Mouse (Mus musculus) midbrain, embryonic 10.5 days (tissue): ENCODE results near the gene Rapgef1. TPM values are rescaled to one million over a fixed set of nuclear protein-coding genes. Genes with fewer than 3 reads are reported as not detected.

ENCODE experiments used
- DNase-seq: peaks from one replicate; pipeline ENCODE4 v3.0.0-alpha.2; 2017; ENCODE audit warnings: low spot score
- H3K27ac ChIP-seq: fragments of 300-500 bp; sonication (generic); replicated peaks from 2 replicates; pipeline ENCODE4 v1.5.1; 2016; ENCODE audit warnings: mild to moderate bottlenecking
- H3K27me3 ChIP-seq: fragments of 300-500 bp; sonication (generic); 2 replicates; pipeline ENCODE4 v1.6.1; 2016; ENCODE audit warnings: low read depth, mild to moderate bottlenecking; ENCODE audit not compliant: poor library complexity, severe bottlenecking
- H3K36me3 ChIP-seq: fragments of 300-500 bp; sonication (generic); 2 replicates; pipeline ENCODE4 v1.6.1; 2016; ENCODE audit warnings: mild to moderate bottlenecking, moderate library complexity
- H3K4me1 ChIP-seq: fragments of 300-500 bp; sonication (generic); 2 replicates; pipeline ENCODE4 v1.6.1; 2016
- H3K4me3 ChIP-seq: fragments of 300-500 bp; sonication (generic); 2 replicates; pipeline ENCODE4 v1.5.1; 2016; ENCODE audit warnings: mild to moderate bottlenecking, moderate library complexity
- H3K9me3 ChIP-seq: fragments of 300-500 bp; sonication (generic); replicated peaks from 2 replicates; pipeline ENCODE4 v1.6.1; 2016; ENCODE audit warnings: mild to moderate bottlenecking
- WGBS: fragments of 180-500 bp; shearing (Covaris S2); methylation state at CpG from one replicate; pipeline ENCODE4 v1.1.7; 2016; 5-methylcytosine and 5-hydroxymethylcytosine counted together
- polyA plus RNA-seq: library from polyadenylated mRNA; unstranded; fragments of >200 nt; fragmentation: Nextera tagmentation; extraction: Ambion mirVana; gene quantifications from 2 replicates; pipeline ENCODE4 v1.2.1, GENCODE M21; 2016

The Rapgef1 gene
- polyA plus RNA-seq, 1 experiment from 2014 or later = 14.4 TPM

DNA sequence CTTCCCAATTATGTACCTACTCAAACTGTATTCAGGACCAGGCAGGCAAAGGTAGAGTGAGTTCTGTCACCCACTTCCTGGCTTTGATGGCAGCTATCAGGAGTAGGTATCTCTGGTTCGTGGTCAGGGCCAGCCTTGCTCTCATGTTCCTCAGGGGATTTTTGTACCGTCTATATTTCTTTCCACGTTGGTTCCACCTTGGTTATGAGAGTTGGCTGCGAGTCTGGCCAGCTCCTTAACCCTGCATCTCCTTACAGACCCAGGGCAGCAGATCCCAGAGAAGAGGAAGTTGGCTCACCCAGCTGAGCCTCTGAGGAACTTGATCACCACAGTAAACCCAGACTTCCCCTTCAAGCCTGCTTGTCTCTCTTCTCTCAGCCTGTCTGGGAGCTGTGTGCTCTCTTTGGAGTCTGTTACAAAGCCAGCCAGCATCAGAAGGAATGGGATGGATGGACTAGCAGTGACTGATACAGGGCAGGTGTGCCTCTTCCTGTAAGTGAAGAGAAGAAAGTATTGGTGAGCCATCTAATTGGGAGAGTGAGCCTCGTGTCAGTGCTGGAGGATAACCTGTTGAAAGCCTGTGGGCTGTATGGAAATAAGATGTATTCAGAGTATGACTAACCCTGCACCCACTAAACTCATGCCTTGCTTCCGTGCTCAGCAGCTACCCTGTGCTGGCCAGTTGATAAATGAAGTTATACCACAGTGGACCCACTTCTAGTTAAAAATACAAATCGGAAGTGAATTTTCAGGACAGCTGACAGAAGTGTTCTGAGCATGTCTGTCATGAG lies 53.4 kb downstream of the Rapgef1 start:
- no peaks in the 10 kb centered on the region for H3K27me3 ChIP-seq
- no peaks in the 10 kb centered on the region for H3K36me3 ChIP-seq
- no peak overlapping the region for H3K4me3 ChIP-seq
- peaks cover 61% of the 10 kb centered on the region for H3K4me1 ChIP-seq
- H3K27ac ChIP-seq = no peak overlapping the region
- H3K9me3 ChIP-seq = no peaks in the 10 kb centered on the region
- no peak for DNase-seq
- 90% methylated on average over 7 of the region's 7 CpGs for WGBS

DNA sequence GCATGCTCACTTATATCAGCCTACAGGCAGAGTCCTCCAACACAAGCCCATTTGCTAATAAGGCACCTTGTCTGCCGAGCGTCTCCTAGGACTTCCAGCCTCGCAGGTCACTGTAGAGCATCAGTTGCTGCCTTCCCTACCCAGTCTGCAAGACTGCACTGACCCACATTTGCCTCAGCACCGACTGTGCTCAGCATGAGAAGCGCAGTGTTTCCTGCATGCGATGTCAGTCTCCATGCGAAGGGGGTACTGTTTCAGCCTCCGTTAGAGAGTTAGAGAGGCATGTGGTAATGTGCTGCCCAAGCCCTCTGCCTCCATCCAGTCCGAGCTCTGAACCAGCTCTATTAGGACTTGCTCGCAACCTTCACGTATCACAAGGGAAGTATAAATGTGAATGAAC lies 54.6 kb downstream of the Rapgef1 start:
- Histone ChIP-seq H3K4me1 (peaks cover 63% of the 10 kb centered on the region), H3K4me3 (no peak overlapping the region), H3K27ac (peak overlapping the region; percentile 46), H3K9me3 (no peaks in the 10 kb centered on the region), H3K36me3 (peaks cover 4% of the 10 kb centered on the region), H3K27me3 (no peaks in the 10 kb centered on the region)
- DNase-seq = no peak
- WGBS = 73% methylated on average over 11 of the region's 11 CpGs

DNA sequence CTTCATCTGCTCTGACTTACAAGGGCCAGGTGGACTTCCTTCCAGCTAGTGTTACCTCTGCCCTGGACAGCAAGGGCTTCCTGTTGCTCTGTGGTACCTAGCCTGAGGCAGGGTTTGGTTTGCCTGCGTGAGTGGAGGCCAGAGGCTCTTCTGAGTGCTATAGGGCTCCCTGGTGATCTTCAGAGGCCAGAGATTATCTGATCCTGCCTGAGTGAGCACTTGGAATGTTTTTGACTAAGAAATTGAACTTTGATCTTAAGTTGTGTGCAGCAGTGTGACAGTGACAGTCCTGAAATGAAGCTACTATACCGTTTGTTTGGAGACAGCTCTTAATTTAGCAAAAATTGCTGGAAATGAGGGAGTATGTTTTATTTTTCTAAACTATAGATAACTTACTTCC lies 55.0 kb downstream of the Rapgef1 start:
- 0 out of 2 replicates have a peak overlapping the region, but pooled peaks have one; percentile 7 for H3K4me3 ChIP-seq
- H3K9me3 ChIP-seq = no peaks in the 10 kb centered on the region
- H3K36me3 ChIP-seq = peaks cover 8% of the 10 kb centered on the region
- DNase-seq = no peak
- peak overlapping the region; percentile 46 for H3K27ac ChIP-seq
- H3K4me1 ChIP-seq = peaks cover 62% of the 10 kb centered on the region
- WGBS = 40% methylated on average over 2 of the region's 2 CpGs
- no peaks in the 10 kb centered on the region for H3K27me3 ChIP-seq

DNA sequence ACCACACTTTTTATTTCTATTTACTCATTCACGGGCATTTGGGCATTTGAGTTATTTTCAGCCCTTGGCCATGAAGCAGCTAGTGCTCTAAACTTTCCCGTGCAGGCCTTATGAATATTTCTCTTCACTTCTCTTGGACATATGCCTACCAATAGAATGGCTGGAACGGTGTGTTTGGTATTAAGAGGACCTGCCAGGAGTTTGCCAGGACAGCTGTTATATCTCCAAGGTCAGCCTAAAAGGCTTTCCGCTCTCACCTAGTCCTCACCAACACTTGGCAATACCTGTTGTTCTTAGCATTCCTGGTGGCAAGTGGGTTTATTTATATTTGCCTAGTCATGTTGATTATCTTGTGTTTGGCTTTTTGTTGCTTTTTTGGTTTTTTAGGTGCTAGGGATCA lies 56.3 kb downstream of the Rapgef1 start:
- Histone ChIP-seq H3K27me3 (no peaks in the 10 kb centered on the region), H3K4me1 (peaks cover 49% of the 10 kb centered on the region), H3K27ac (no peak overlapping the region), H3K36me3 (peaks cover 16% of the 10 kb centered on the region), H3K4me3 (no peak overlapping the region), H3K9me3 (no peaks in the 10 kb centered on the region)
- WGBS = 92% methylated on average over 4 of the region's 4 CpGs
- DNase-seq = no peak

DNA sequence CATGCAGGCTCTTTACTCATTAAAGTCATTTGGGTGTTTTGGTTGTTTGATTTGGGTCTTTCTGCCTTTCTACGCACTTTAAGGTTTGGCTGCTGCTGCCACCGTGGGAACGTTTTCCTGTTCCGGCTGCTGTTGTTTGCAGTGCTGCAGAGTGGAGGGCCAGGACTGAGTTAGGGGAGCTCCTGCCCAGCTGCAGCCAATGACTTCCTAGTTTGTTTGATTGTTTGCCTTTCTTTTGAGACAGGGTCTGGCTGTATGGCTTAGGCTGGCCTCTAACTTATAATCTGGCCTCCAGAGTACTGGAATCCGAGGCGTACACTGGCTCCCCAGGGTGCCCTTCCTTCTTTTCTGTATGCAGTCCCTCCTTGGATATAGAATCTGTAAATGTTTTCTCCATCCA lies 57.0 kb downstream of the Rapgef1 start:
- Histone ChIP-seq H3K4me3 (no peak overlapping the region), H3K36me3 (peaks cover 16% of the 10 kb centered on the region), H3K4me1 (peaks cover 44% of the 10 kb centered on the region), H3K9me3 (no peaks in the 10 kb centered on the region), H3K27me3 (no peaks in the 10 kb centered on the region), H3K27ac (no peak overlapping the region; the same call in 1 of the 2 replicates)
- no peak for DNase-seq
- 59% methylated on average over 6 of the region's 6 CpGs for WGBS

DNA sequence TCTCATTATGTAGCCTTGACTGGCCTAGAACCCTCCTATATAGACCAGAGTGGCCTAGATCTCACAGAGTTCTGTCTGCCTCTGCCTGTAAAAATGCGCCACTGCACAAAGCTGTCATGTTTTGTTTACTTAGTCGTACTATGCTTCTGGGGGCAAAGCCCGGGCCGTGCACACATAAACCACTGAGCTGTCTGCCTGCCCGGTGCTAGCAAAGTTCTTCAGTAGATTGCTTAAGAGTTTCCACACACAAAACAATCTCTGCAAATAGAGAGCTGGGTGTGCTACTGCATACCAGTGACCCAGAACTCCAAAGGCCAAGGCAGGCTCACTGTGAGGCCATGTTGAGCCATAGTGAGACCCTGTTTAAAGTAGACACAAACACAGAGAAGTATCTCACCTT lies 58.3 kb downstream of the Rapgef1 start:
- WGBS = 82% methylated on average over 5 of the region's 5 CpGs
- Histone ChIP-seq H3K4me3 (no peak overlapping the region), H3K9me3 (no peaks in the 10 kb centered on the region), H3K4me1 (peaks cover 37% of the 10 kb centered on the region), H3K27ac (no peak overlapping the region), H3K36me3 (peaks cover 16% of the 10 kb centered on the region), H3K27me3 (no peaks in the 10 kb centered on the region)
- DNase-seq = no peak

DNA sequence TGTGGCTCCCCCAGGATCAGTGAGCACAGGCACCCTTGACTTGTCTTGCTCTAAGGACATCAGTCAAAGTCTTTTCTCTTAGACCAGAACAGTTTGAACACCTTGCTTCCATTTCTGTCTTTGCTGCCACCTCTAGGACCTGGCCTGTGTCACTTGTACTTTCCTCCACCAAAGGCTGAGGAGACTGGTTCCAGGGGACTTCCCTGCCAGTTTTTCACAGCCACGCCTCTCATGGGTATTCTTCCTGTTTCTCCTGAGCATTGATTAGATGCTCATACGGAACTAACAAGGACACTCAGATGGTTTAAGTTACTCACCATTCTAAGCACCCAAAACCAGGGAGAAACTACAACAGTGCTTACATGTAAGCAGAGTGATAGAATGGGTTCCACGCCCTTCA lies 59.0 kb downstream of the Rapgef1 start:
- no peak for DNase-seq

DNA sequence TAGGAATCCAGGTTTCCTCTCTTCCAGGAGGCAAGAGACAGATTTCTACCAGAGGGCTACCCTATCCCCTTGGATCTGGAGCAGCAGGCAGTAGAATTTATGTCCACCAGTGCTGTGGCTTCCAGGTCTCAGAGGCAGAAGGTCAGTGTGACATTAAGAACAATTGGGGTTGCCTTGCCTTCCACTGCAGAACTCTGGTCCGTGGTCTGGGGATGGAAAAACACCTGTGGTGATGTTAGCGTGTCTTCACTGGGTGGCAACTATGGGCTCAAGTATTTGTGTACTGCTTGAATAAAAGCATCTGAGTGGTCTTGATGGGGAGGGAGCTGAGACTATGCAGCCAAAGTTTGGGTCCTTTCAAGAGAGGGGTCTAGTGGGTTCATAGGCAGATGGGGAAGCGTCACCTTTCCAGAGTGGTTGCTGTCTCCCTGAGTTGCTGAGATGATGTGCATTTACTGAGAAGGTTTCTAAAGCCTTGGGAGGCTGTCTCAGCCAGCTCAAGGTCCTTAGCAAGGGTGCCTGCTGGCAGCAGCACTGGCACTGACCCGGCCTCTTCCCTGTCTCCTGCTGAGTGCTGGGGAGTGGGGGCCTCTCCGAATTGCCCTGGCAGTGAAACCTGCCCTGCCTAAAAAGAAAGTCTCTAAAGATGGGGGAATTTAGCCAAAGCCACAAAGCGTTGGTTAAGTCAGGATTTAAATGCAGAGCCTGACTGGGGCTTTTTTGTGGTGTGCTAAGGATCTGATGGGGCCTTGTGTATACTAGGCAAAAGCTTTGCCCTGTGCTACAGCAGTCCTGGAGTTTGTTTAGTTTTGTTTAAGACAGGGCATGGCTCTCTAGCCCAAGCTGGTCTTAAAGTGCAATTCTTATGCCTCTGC lies 60.4 kb downstream of the Rapgef1 start:
- no peak for DNase-seq
- WGBS = 86% methylated on average over 6 of the region's 6 CpGs
- H3K36me3 ChIP-seq = peaks cover 16% of the 10 kb centered on the region

More for the DNA sequence above, 59.0 kb downstream of the Rapgef1 start:
- H3K4me1 ChIP-seq = peaks cover 35% of the 10 kb centered on the region
- H3K27ac ChIP-seq = no peak overlapping the region
- peaks cover 16% of the 10 kb centered on the region for H3K36me3 ChIP-seq
- no peak overlapping the region for H3K4me3 ChIP-seq
- no peaks in the 10 kb centered on the region for H3K9me3 ChIP-seq
- 80% methylated on average over 3 of the region's 3 CpGs for WGBS
- H3K27me3 ChIP-seq = no peaks in the 10 kb centered on the region

DNA sequence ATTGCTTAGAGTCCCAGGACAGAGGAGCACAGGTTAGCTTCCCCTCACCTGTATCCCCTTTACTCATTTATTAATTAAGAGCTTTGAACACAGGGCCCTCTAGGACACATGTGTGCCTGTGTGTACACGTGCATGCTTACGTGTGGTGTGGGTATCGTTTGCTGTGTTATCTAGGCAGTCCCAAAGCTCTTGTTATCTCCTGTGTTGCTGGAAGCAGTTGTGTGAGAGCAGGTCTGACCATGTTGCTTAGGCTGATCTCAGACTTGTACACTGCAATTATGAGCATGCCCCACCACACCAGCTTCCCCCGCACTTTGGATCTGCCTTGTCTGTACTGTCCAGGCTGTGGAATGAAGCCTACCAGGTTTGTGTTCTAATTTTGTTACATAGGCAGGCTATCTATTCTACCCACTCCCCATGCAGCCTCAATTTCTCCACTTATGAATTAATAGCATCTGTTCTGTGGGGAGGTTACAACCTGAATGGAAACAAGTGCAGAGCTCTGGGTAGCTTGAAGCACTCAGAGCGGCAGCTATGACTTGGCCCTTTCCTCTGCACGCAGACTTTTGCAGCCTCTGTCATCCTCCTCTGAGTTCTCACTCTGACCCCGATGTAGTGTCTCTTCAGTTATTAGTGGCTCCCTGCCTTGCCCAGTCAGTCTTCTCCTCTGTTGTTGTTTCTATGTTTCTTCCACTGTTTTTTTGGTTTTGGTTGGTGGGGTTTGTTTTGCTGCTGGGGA lies 63.9 kb downstream of the Rapgef1 start:
- H3K27ac ChIP-seq = no peak overlapping the region
- H3K27me3 ChIP-seq = no peaks in the 10 kb centered on the region
- no peak overlapping the region for H3K4me3 ChIP-seq
- peaks cover 38% of the 10 kb centered on the region for H3K36me3 ChIP-seq
- no peaks in the 10 kb centered on the region for H3K4me1 ChIP-seq
- 90% methylated on average over 7 of the region's 7 CpGs for WGBS
- no peak for DNase-seq
- H3K9me3 ChIP-seq = no peaks in the 10 kb centered on the region

More for the DNA sequence above, 60.4 kb downstream of the Rapgef1 start:
- H3K4me1 ChIP-seq = peaks cover 21% of the 10 kb centered on the region
- H3K4me3 ChIP-seq = no peak overlapping the region
- H3K9me3 ChIP-seq = no peaks in the 10 kb centered on the region
- no peaks in the 10 kb centered on the region for H3K27me3 ChIP-seq
- H3K27ac ChIP-seq = no peak overlapping the region

DNA sequence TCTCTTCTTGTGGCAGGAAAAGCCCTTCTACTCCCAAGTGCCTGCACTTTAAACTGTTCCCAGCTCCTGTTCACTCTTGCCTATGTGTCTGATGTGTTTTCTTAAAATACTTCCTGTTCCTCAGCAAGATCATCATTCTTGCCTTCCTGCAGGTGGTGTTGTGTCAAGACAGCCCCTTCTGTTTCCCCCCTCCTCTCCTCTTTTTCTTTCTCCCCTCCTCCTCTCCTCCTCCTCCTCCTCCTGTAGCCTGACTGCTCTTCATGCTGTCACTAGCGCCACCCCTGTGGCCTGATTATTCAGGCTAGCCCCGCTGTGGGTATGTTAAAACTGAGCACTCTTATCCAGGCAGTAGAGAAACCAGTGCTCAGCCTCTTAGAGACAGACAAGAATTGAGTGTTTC lies 65.0 kb downstream of the Rapgef1 start:
- no peaks in the 10 kb centered on the region for H3K9me3 ChIP-seq
- H3K27me3 ChIP-seq = no peaks in the 10 kb centered on the region
- no peak overlapping the region for H3K27ac ChIP-seq
- H3K4me1 ChIP-seq = no peaks in the 10 kb centered on the region
- peaks cover 41% of the 10 kb centered on the region for H3K36me3 ChIP-seq
- DNase-seq = no peak
- H3K4me3 ChIP-seq = no peak overlapping the region
- 33% methylated on average over 2 of the region's 2 CpGs for WGBS

DNA sequence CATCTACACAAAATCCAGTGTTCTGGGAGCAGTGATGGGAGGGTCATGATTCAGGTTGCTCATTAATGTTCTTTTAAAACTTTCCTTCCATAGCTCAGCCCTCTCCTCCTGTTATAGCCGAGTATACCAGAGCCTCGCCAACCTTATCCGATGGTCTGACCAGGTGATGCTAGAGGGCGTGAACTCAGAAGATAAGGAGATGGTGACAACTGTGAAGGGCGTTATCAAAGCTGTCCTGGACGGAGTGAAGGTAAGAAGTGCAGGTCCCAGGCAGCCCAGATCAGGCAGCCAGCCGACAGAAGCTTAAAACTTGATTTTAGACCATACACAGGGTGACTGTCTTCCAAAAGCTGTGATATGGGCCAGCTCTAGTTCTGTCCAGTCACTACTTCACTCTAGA lies 69.5 kb downstream of the Rapgef1 start:
- Histone ChIP-seq H3K36me3 (peaks cover 78% of the 10 kb centered on the region), H3K27ac (no peak overlapping the region), H3K4me3 (no peak overlapping the region), H3K4me1 (no peaks in the 10 kb centered on the region), H3K27me3 (no peaks in the 10 kb centered on the region), H3K9me3 (no peaks in the 10 kb centered on the region)
- DNase-seq = no peak
- whole genome bisulfite sequencing = 91% methylated on average over 7 of the region's 7 CpGs

DNA sequence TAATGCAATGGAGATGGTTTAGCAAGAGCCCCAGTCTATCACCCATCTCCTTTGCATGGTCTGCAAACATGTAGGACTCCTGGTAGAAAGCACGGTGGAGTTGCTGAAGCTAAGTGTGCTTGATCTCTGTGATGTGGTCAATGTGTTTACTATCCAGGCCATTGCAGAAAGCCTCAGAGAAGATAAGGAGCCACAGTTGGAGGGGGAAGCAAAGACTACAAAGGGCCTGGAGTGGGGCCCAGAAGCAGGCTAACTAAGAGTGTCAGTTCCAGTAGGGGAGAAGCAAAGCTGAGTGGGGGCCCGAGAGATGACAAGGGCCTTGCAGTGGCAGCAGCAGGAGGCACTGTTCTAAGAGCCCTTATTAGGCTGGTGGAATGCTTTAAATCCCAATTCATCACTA lies 70.0 kb downstream of the Rapgef1 start:
- peaks cover 83% of the 10 kb centered on the region for H3K36me3 ChIP-seq
- no peak overlapping the region for H3K4me3 ChIP-seq
- H3K27ac ChIP-seq = no peak overlapping the region
- no peaks in the 10 kb centered on the region for H3K4me1 ChIP-seq
- H3K9me3 ChIP-seq = no peaks in the 10 kb centered on the region
- H3K27me3 ChIP-seq = no peaks in the 10 kb centered on the region
- DNase-seq = no peak
- 76% methylated on average over 2 of the region's 2 CpGs for whole genome bisulfite sequencing
